Mouse (Mus musculus) intestine, embryonic 16.5 days (tissue): ENCODE measurements at regions not wholly inside any gene's neighbourhood (a gene's known extent, or its start where the extent isn't known, plus 50 kb on each side); places are given as distances from the start of the nearest gene placed in this dataset.

Experiments
- ATAC-seq: fragments of 200-750 bp; cut with Nextera tagmentation; 2 replicates; pipeline ENCODE4 v1.8.0; 2017; ENCODE audit warnings: moderate TSS enrichment, moderate library complexity
- H3K27ac ChIP-seq: fragments of 300-500 bp; sonication (generic); 2 replicates; pipeline ENCODE4 v1.5.1; 2014; ENCODE audit warnings: mild to moderate bottlenecking, low read length
- H3K27me3 ChIP-seq: fragments of 300-500 bp; sonication (generic); replicated peaks from 2 replicates; pipeline ENCODE4 v1.6.1; 2014; ENCODE audit warnings: low read length, control low read depth, mixed read lengths; ENCODE audit not compliant: control insufficient read depth, insufficient read depth
- H3K36me3 ChIP-seq: fragments of 300-500 bp; sonication (generic); 2 replicates; pipeline ENCODE4 v1.6.1; 2014; ENCODE audit warnings: low read length, control low read depth; ENCODE audit not compliant: control insufficient read depth, insufficient read depth
- H3K4me1 ChIP-seq: fragments of 300-500 bp; sonication (generic); 2 replicates; pipeline ENCODE4 v1.6.1; 2014; ENCODE audit warnings: low read length, control low read depth, mixed read lengths; ENCODE audit not compliant: control insufficient read depth, insufficient read depth
- H3K4me2 ChIP-seq: fragments of 300-500 bp; sonication (generic); 2 replicates; pipeline ENCODE4 v1.6.1; 2014; ENCODE audit warnings: low read depth, low read length, control low read depth
- H3K4me3 ChIP-seq: fragments of 300-500 bp; sonication (generic); 2 replicates; pipeline ENCODE4 v1.5.1; 2014; ENCODE audit warnings: mild to moderate bottlenecking, low read length
- H3K9ac ChIP-seq: fragments of 300-500 bp; sonication (generic); 2 replicates; pipeline ENCODE4 v1.6.1; 2014; ENCODE audit warnings: low read depth, low read length
- H3K9me3 ChIP-seq: fragments of 300-500 bp; sonication (generic); 2 replicates; pipeline ENCODE4 v1.6.1; 2016; ENCODE audit warnings: low read length, control low read depth; ENCODE audit not compliant: control insufficient read depth
- WGBS: fragments of 180-500 bp; shearing (Covaris S2); extraction: QIAGEN DNeasy Blood & Tissue Kit; methylation state at CpG from one replicate; pipeline ENCODE4 v1.1.7; 2014; 5-methylcytosine and 5-hydroxymethylcytosine counted together

GRCm38 (mm10) chr16:78120346-78120899 is 180.9 kb upstream of the Cxadr start:
- no peak overlapping the region for H3K9ac ChIP-seq
- H3K27ac ChIP-seq: no peak overlapping the region
- H3K27me3 ChIP-seq: no peaks in the 10 kb centered on the region
- ATAC-seq: no peak
- peaks cover 4% of the 10 kb centered on the region; the same call in 1 of the 2 replicates for H3K9me3 ChIP-seq
- no peaks in the 10 kb centered on the region for H3K36me3 ChIP-seq
- H3K4me2 ChIP-seq: no peak overlapping the region
- no peak overlapping the region for H3K4me3 ChIP-seq
- H3K4me1 ChIP-seq: no peaks in the 10 kb centered on the region
- 49% methylated on average over 2 of the region's 2 CpGs for WGBS

GRCm38 (mm10) chr16:78104246-78104645 is 197.0 kb upstream of the Cxadr start:
- H3K4me3 ChIP-seq: no peak overlapping the region
- no peaks in the 10 kb centered on the region for H3K36me3 ChIP-seq
- no peak for ATAC-seq
- no peak overlapping the region for H3K9ac ChIP-seq
- H3K4me1 ChIP-seq: no peaks in the 10 kb centered on the region
- no peaks in the 10 kb centered on the region for H3K9me3 ChIP-seq
- H3K27ac ChIP-seq: no peak overlapping the region
- H3K4me2 ChIP-seq: no peak overlapping the region
- H3K27me3 ChIP-seq: no peaks in the 10 kb centered on the region

- Histone ChIP-seq H3K4me2 (peak overlapping the region; percentile 46), H3K4me1 (no peaks in the 10 kb centered on the region), H3K4me3 (peak overlapping the region; percentile 19; the same call in 1 of the 2 replicates), H3K36me3 (no peaks in the 10 kb centered on the region), H3K9ac (no peak overlapping the region), H3K27ac (no peak overlapping the region), H3K27me3 (no peaks in the 10 kb centered on the region), H3K9me3 (no peaks in the 10 kb centered on the region)
- 32% methylated on average over 14 of the region's 14 CpGs for WGBS
- ATAC-seq: peak; percentile 58; the same call in 1 of the 2 replicates
Observed at GRCm38 (mm10) chr16:78101415-78102326, 199.6 kb upstream of the Cxadr start.

- WGBS: 85% methylated on average over 2 of the region's 2 CpGs
- H3K36me3 ChIP-seq: no peaks in the 10 kb centered on the region
- no peak for ATAC-seq
- H3K27me3 ChIP-seq: no peaks in the 10 kb centered on the region
- H3K9me3 ChIP-seq: no peaks in the 10 kb centered on the region
- H3K4me1 ChIP-seq: no peaks in the 10 kb centered on the region
- H3K27ac ChIP-seq: no peak overlapping the region
- no peak overlapping the region for H3K9ac ChIP-seq
- no peak overlapping the region for H3K4me2 ChIP-seq
- H3K4me3 ChIP-seq: no peak overlapping the region
Observed at GRCm38 (mm10) chr16:78099842-78100241, 201.4 kb upstream of the Cxadr start.

- WGBS: 78% methylated on average over 6 of the region's 6 CpGs
- Histone ChIP-seq H3K9ac (no peak overlapping the region), H3K27me3 (no peaks in the 10 kb centered on the region), H3K4me2 (no peak overlapping the region), H3K4me1 (no peaks in the 10 kb centered on the region), H3K4me3 (no peak overlapping the region), H3K27ac (no peak overlapping the region), H3K9me3 (no peaks in the 10 kb centered on the region), H3K36me3 (no peaks in the 10 kb centered on the region)
- no peak for ATAC-seq
Observed at GRCm38 (mm10) chr16:78099114-78099513, 202.2 kb upstream of the Cxadr start.

- Histone ChIP-seq H3K4me1 (no peaks in the 10 kb centered on the region), H3K9me3 (no peaks in the 10 kb centered on the region), H3K4me2 (no peak overlapping the region), H3K27ac (no peak overlapping the region), H3K9ac (no peak overlapping the region), H3K27me3 (no peaks in the 10 kb centered on the region), H3K36me3 (no peaks in the 10 kb centered on the region), H3K4me3 (no peak overlapping the region)
- WGBS: 78% methylated on average over 6 of the region's 6 CpGs
- ATAC-seq: no peak
Observed at GRCm38 (mm10) chr16:78098555-78098954, 202.7 kb upstream of the Cxadr start.

- H3K4me3 ChIP-seq: no peak overlapping the region
- H3K9me3 ChIP-seq: no peaks in the 10 kb centered on the region
- no peaks in the 10 kb centered on the region for H3K4me1 ChIP-seq
- WGBS: 49% methylated on average over 1 of the region's 1 CpGs
- H3K27me3 ChIP-seq: no peaks in the 10 kb centered on the region
- no peak overlapping the region for H3K4me2 ChIP-seq
- H3K27ac ChIP-seq: no peak overlapping the region
- H3K9ac ChIP-seq: no peak overlapping the region
- no peak for ATAC-seq
- no peaks in the 10 kb centered on the region for H3K36me3 ChIP-seq
Observed at GRCm38 (mm10) chr16:78096571-78096970, 204.7 kb upstream of the Cxadr start.

- H3K9me3 ChIP-seq: no peaks in the 10 kb centered on the region
- H3K9ac ChIP-seq: no peak overlapping the region
- 83% methylated on average over 3 of the region's 3 CpGs for WGBS
- no peaks in the 10 kb centered on the region for H3K36me3 ChIP-seq
- H3K4me3 ChIP-seq: no peak overlapping the region
- H3K27ac ChIP-seq: no peak overlapping the region
- no peaks in the 10 kb centered on the region for H3K4me1 ChIP-seq
- no peak for ATAC-seq
- H3K4me2 ChIP-seq: no peak overlapping the region
- H3K27me3 ChIP-seq: no peaks in the 10 kb centered on the region
Observed at GRCm38 (mm10) chr16:78090155-78090554, 211.1 kb upstream of the Cxadr start.

- no peak overlapping the region for H3K27ac ChIP-seq
- H3K9me3 ChIP-seq: no peaks in the 10 kb centered on the region
- no peaks in the 10 kb centered on the region for H3K4me1 ChIP-seq
- no peak overlapping the region for H3K9ac ChIP-seq
- no peaks in the 10 kb centered on the region for H3K27me3 ChIP-seq
- no peak for ATAC-seq
- H3K4me3 ChIP-seq: no peak overlapping the region
- no peaks in the 10 kb centered on the region for H3K36me3 ChIP-seq
- H3K4me2 ChIP-seq: no peak overlapping the region
- 80% methylated on average over 10 of the region's 10 CpGs for WGBS
Observed at GRCm38 (mm10) chr16:78067532-78068118, 233.7 kb upstream of the Cxadr start.
